Mouse (Mus musculus): ENCODE data around the gene Etv4. TPM values are rescaled to one million over a fixed set of nuclear protein-coding genes. Genes with fewer than 3 reads are reported as not detected.
A peak's percentile ranks its signal among the peaks of the same experiment; 100 is the strongest.

Etv4 gene
- 1 to 10 TPM; 6.5 to 9.9 TPM for total RNA-seq (2021)
- long read RNA-seq, experiment 1, partial matches to known transcripts = 1 of 6 reads
- long read RNA-seq, experiment 1, other reads (novel, unspliced or antisense) = 2 of 6 reads
- long read RNA-seq, experiment 2, partial matches to known transcripts = 2 of 3 reads
- long read RNA-seq, experiment 2, other reads (novel, unspliced or antisense) = 1 of 3 reads

GRCm38 (mm10) chr11:101785143-101785851 is at the start of gene Etv4:
Gene Etv4 (minus strand): TSS chr11:101785371.
- DNase-seq (ENCODE audit: low spot score in 2 of 2) = peak; percentile 72 to 85

GRCm38 (mm10) chr11:101832001-101832400 is 46.8 kb upstream of the Etv4 start:
- DNase-seq (ENCODE audit: low spot score in 2 of 2) = no peak

- DNase-seq (ENCODE audit: low spot score in 2 of 2) = no peak
These were observed 45.4 kb upstream of the Etv4 start for GRCm38 (mm10) chr11:101830616-101831015.

GRCm38 (mm10) chr11:101830112-101830511 is 44.9 kb upstream of the Etv4 start:
- no peak for DNase-seq (ENCODE audit: low spot score in 2 of 2)

- DNase-seq (ENCODE audit: low spot score in 2 of 2) = no peak
These were observed 43.5 kb upstream of the Etv4 start for GRCm38 (mm10) chr11:101828718-101829117.

- no peak for DNase-seq (ENCODE audit: low spot score in 2 of 2)
These were observed 38.0 kb upstream of the Etv4 start for GRCm38 (mm10) chr11:101823210-101823609.

- DNase-seq (ENCODE audit: low spot score in 2 of 2) = no peak
These were observed 35.7 kb upstream of the Etv4 start for GRCm38 (mm10) chr11:101820899-101821298.

GRCm38 (mm10) chr11:101819853-101820252 is 34.7 kb upstream of the Etv4 start:
- no peak for DNase-seq (ENCODE audit: low spot score in 2 of 2)

GRCm38 (mm10) chr11:101815103-101816085 is 30.2 kb upstream of the Etv4 start:
- DNase-seq (ENCODE audit: low spot score in 2 of 2) = no peak

GRCm38 (mm10) chr11:101814375-101815102 is 29.4 kb upstream of the Etv4 start:
- DNase-seq (ENCODE audit: low spot score in 2 of 2) = peak; percentile 61 to 65

GRCm38 (mm10) chr11:101813259-101813658 is 28.1 kb upstream of the Etv4 start:
- peak; percentile 58 to 61 for DNase-seq (ENCODE audit: low spot score in 2 of 2)

GRCm38 (mm10) chr11:101809060-101809828 is 24.1 kb upstream of the Etv4 start:
- DNase-seq (ENCODE audit: low spot score in 2 of 2) = no peak

GRCm38 (mm10) chr11:101807266-101807665 is 22.1 kb upstream of the Etv4 start:
- no peak for DNase-seq (ENCODE audit: low spot score in 2 of 2)

- DNase-seq (ENCODE audit: low spot score in 2 of 2) = no peak
These were observed 21.6 kb upstream of the Etv4 start for GRCm38 (mm10) chr11:101806741-101807140.

- no peak for DNase-seq (ENCODE audit: low spot score in 2 of 2)
These were observed 20.0 kb upstream of the Etv4 start for GRCm38 (mm10) chr11:101805113-101805704.

- no peak for DNase-seq (ENCODE audit: low spot score in 2 of 2)
These were observed 16.2 kb upstream of the Etv4 start for GRCm38 (mm10) chr11:101801386-101801785.

GRCm38 (mm10) chr11:101798083-101798482 is 12.9 kb upstream of the Etv4 start:
- no peak for DNase-seq (ENCODE audit: low spot score in 2 of 2)

GRCm38 (mm10) chr11:101797355-101797754 is 12.2 kb upstream of the Etv4 start:
- no peak for DNase-seq (ENCODE audit: low spot score in 2 of 2)

GRCm38 (mm10) chr11:101790811-101791526 is 5.8 kb upstream of the Etv4 start:
- no peak for DNase-seq (ENCODE audit: low spot score in 2 of 2)

All from adrenal gland, postnatal 4 days (tissue).